Mouse (Mus musculus) heart, embryonic 11.5 days (tissue): ENCODE results near the gene Acap1. TPM values are rescaled to one million over a fixed set of nuclear protein-coding genes. Genes with fewer than 3 reads are reported as not detected.

Experiments
- ATAC-seq: fragments of 200-750 bp; cut with Nextera tagmentation; replicated peaks from 2 replicates; pipeline ENCODE4 v1.8.0; 2017; ENCODE audit warnings: moderate library complexity; ENCODE audit not compliant: insufficient number of reproducible peaks, low FRiP score, low TSS enrichment
- H3K27ac ChIP-seq: fragments of 300-500 bp; sonication (generic); 2 replicates; pipeline ENCODE4 v1.5.1; 2014; ENCODE audit warnings: mild to moderate bottlenecking, low read depth, low read length
- H3K27me3 ChIP-seq: fragments of 300-500 bp; sonication (generic); 2 replicates; pipeline ENCODE4 v1.6.1; 2014; ENCODE audit warnings: mild to moderate bottlenecking, low read length, mixed read lengths; ENCODE audit not compliant: control insufficient read depth, insufficient read depth
- H3K36me3 ChIP-seq: fragments of 300-500 bp; sonication (generic); 2 replicates; pipeline ENCODE4 v1.6.1; 2014; ENCODE audit warnings: mild to moderate bottlenecking, low read length, moderate library complexity, mixed read lengths; ENCODE audit not compliant: control insufficient read depth, insufficient read depth
- H3K4me1 ChIP-seq: fragments of 300-500 bp; sonication (generic); 2 replicates; pipeline ENCODE4 v1.6.1; 2014; ENCODE audit warnings: low read length; ENCODE audit not compliant: control insufficient read depth, insufficient read depth
- H3K4me2 ChIP-seq: fragments of 300-500 bp; sonication (generic); 2 replicates; pipeline ENCODE4 v1.6.1; 2014; ENCODE audit warnings: mild to moderate bottlenecking, moderate library complexity
- H3K4me3 ChIP-seq: fragments of 300-500 bp; sonication (generic); 2 replicates; pipeline ENCODE4 v1.5.1; 2014; ENCODE audit warnings: low read depth, low read length
- H3K9ac ChIP-seq: fragments of 300-500 bp; sonication (generic); 2 replicates; pipeline ENCODE4 v1.6.1; 2014; ENCODE audit warnings: mild to moderate bottlenecking, low read depth, low read length, moderate library complexity
- H3K9me3 ChIP-seq: fragments of 300-500 bp; sonication (generic); replicated peaks from 2 replicates; pipeline ENCODE4 v1.6.1; 2016; ENCODE audit warnings: low read length; ENCODE audit not compliant: control insufficient read depth
- WGBS: fragments of 180-500 bp; shearing (Covaris S2); extraction: QIAGEN DNeasy Blood & Tissue Kit; methylation state at CpG from one replicate; pipeline ENCODE4 v1.1.7; 2014; ENCODE audit not compliant: insufficient replicate concordance; 5-methylcytosine and 5-hydroxymethylcytosine counted together
- polyA plus RNA-seq: library from polyadenylated mRNA; unstranded; fragments of >200 nt; fragmentation: Nextera tagmentation; extraction: Ambion mirVana; gene quantifications from 2 replicates; pipeline ENCODE4 v1.2.1, GENCODE M21; 2014

Gene Acap1
- polyA plus RNA-seq, 1 experiment from 2014 or later: 7.2 TPM

DNA sequence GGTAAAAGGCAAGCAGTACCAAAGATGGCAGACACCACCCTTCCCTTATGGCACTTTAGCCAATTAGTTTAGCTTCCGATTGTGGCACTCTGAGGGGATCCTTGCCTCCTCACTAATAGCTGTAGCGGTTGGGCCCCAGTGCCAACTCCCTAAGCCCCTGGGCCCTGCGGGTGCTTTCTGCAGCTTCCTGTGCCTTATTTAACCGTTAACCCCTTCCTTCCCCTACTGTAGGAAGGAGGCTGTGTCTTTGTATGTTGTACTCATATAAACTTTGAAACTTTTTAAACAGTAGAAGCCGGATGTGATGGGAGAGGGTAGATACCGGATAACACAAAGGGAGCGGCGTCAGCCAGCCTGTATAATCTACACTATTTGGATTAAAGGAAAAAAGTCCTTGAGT lies 44.6 kb downstream of the Acap1 start:
- no peak for ATAC-seq
- Histone ChIP-seq H3K4me3 (no peak overlapping the region), H3K9ac (no peak overlapping the region), H3K4me1 (peaks cover 22% of the 10 kb centered on the region; the same call in 1 of the 2 replicates), H3K9me3 (no peaks in the 10 kb centered on the region), H3K27ac (no peak overlapping the region), H3K4me2 (no peak overlapping the region), H3K27me3 (peaks cover under 1% of the 10 kb centered on the region), H3K36me3 (peaks cover 13% of the 10 kb centered on the region; the same call in 1 of the 2 replicates)
- WGBS: 81% methylated on average over 8 of the region's 8 CpGs

DNA sequence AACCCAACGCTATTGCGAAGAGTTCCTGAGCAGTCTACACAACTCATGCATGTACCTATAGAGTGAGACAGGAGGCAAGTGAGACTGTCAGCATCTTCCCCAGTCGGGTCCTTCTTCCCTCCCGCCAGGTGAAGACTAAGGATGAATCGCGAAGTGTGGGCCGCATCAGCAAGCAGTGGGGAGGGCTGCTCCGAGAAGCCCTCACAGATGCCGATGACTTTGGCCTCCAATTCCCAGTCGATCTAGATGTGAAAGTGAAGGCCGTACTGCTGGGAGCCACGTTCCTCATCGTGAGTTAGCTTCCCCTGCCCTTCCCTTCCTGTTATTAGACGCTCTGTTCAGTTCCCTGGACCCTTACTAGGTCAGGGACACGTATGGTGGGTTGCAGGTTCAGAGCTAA lies 45.5 kb downstream of the Acap1 start:
- peaks cover 18% of the 10 kb centered on the region for H3K4me1 ChIP-seq
- peaks cover 13% of the 10 kb centered on the region; the same call in 1 of the 2 replicates for H3K36me3 ChIP-seq
- H3K27me3 ChIP-seq: no peaks in the 10 kb centered on the region; the same call in 1 of the 2 replicates
- no peak overlapping the region for H3K4me2 ChIP-seq
- ATAC-seq: no peak
- H3K27ac ChIP-seq: no peak overlapping the region
- no peak overlapping the region for H3K4me3 ChIP-seq
- H3K9ac ChIP-seq: no peak overlapping the region
- 93% methylated on average over 15 of the region's 15 CpGs for WGBS
- no peaks in the 10 kb centered on the region for H3K9me3 ChIP-seq

DNA sequence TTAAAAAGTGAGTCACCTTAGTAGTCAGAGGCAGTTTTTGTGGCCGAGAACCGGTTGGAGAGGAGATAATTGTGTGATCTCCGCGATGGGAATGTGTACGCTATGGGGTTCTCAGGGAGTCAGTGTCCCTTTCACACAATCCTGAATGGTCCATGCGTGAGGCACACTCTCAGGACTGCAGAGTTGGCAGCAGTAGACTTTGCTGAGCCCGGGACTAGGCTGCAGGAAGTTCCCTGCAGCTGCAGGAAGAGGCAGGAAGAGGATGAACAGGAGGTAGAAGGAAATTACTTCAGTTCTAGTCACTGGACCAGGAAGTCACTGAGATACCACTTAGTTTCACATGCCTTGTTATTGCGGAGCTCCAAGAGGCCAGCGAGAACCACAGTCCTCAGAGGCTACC lies 46.2 kb downstream of the Acap1 start:
- H3K4me2 ChIP-seq: no peak overlapping the region; the same call in 1 of the 2 replicates

GRCm38 (mm10) chr11:69848021-69848420 lies 47.3 kb downstream of the Acap1 start:
- H3K4me3 ChIP-seq: 0 out of 2 replicates have a peak overlapping the region, but pooled peaks have one; percentile 74
- H3K4me2 ChIP-seq: peak overlapping the region; percentile 89
- 96% methylated on average over 6 of the region's 6 CpGs for WGBS

More for the DNA sequence above, 46.2 kb downstream of the Acap1 start:
- Histone ChIP-seq H3K9me3 (no peaks in the 10 kb centered on the region), H3K27ac (no peak overlapping the region), H3K9ac (no peak overlapping the region), H3K4me3 (no peak overlapping the region), H3K4me1 (peaks cover 15% of the 10 kb centered on the region), H3K36me3 (peaks cover 13% of the 10 kb centered on the region; the same call in 1 of the 2 replicates), H3K27me3 (no peaks in the 10 kb centered on the region)
- 79% methylated on average over 9 of the region's 9 CpGs for WGBS
- ATAC-seq: no peak

DNA sequence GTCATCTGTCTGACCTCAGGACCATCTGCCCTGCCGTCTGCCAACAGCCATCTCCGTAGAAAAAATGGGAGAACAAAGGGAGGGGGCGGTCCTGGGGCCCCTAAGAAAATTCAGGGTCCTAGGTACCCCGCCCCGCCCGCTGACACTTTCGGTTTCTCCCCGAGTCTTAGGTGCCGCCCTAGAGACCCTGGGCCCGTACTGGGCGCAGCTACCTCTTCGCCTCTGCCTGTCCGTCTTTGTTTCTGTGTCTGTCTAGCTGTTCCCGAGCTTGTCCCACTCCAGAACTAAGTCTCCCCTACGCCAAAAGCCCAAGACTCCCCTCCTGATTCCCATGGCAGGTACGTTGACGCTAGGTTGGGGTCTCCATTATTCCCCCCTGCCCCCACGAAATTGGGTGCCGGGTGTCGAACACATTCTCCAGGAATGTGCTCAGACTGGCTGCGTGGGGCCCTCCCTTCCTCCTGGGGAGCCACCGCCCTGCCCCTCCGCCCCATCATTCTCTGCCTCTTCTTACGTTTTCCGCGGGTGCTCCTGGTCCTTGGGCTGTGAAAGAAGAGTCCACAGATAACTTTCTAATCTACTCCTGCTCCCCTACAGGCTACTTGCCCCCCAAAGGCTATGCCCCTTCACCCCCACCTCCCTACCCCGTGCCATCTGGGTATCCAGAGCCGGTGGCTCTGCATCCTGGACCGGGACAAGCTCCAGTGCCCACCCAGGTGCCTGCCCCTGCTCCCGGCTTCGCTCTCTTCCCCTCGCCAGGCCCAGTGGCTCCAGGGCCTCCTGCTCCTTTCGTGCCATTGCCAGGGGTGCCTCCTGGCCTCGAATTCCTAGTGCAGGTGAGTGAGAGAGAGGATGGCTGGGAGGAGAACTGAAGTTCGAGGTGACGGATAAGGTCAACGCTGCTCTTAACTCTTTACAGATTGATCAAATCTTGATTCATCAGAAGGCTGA lies 48.3 kb downstream of the Acap1 start:
- peaks cover 13% of the 10 kb centered on the region; the same call in 1 of the 2 replicates for H3K36me3 ChIP-seq
- H3K9me3 ChIP-seq: no peaks in the 10 kb centered on the region
- H3K27ac ChIP-seq: peak overlapping the region; percentile 90
- WGBS: 12% methylated on average over 37 of the region's 37 CpGs
- H3K27me3 ChIP-seq: no peaks in the 10 kb centered on the region
- H3K9ac ChIP-seq: peak overlapping the region; percentile 92
- peak overlapping the region; percentile 89 for H3K4me2 ChIP-seq
- ATAC-seq: peak; percentile 39
- H3K4me3 ChIP-seq: peak overlapping the region; percentile 74
- peaks cover 15% of the 10 kb centered on the region for H3K4me1 ChIP-seq

More at GRCm38 (mm10) chr11:69848021-69848420, 47.3 kb downstream of the Acap1 start:
- H3K27ac ChIP-seq: no peak overlapping the region
- H3K9me3 ChIP-seq: no peaks in the 10 kb centered on the region
- peaks cover 15% of the 10 kb centered on the region for H3K4me1 ChIP-seq
- H3K9ac ChIP-seq: no peak overlapping the region
- ATAC-seq: no peak
- no peaks in the 10 kb centered on the region for H3K27me3 ChIP-seq
- peaks cover 13% of the 10 kb centered on the region; the same call in 1 of the 2 replicates for H3K36me3 ChIP-seq

DNA sequence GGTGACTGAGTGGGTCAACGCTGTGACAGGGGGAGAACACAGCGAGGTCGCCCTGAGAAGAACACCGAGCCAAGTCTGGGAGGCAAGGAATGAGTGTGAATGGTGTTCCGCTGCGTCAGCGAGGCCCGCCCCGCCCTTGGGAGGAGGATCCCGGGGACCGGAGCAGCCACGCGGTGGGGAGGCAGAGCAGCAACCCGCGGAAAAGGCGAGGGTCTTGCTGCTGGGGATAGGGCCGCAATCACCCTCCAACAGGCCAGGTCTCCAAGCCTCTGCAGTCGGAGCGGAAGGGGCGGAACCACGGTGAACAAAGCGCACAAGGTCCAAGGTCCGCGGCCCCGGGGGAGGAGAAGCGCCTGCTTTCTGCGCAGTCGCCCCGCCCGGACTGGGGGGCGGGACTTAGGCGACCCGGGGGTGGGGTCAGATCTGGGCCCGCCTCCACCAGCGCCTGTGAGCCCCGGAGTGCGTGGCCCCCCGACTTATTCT lies 49.1 kb downstream of the Acap1 start, which contains the start of gene Plscr3:
Plscr3 (plus strand) TSS at position 179 of the 483 bp plus-strand sequence.
- Histone ChIP-seq H3K4me3 (peak within 1 kb of the TSS; percentile 74), H3K9ac (peak within 1 kb of the TSS; percentile 92), H3K4me1 (peaks cover 15% of the 10 kb centered on the region), H3K9me3 (no peaks in the 10 kb centered on the region), H3K4me2 (peak within 1 kb of the TSS; percentile 89), H3K27ac (peak within 1 kb of the TSS; percentile 90), H3K36me3 (peaks cover 11% of the 10 kb centered on the region; the same call in 1 of the 2 replicates), H3K27me3 (no peaks in the 10 kb centered on the region)
- under 1% methylated on average over 36 of the region's 38 CpGs for WGBS
- ATAC-seq: peak; percentile 91

- Histone ChIP-seq H3K9ac (peak overlapping the region; percentile 85), H3K4me2 (peak overlapping the region; percentile 91), H3K4me1 (peaks cover 28% of the 10 kb centered on the region), H3K36me3 (no peaks in the 10 kb centered on the region), H3K27me3 (peaks cover 34% of the 10 kb centered on the region), H3K4me3 (peak overlapping the region; percentile 70), H3K9me3 (no peaks in the 10 kb centered on the region), H3K27ac (peak overlapping the region; percentile 85)
- ATAC-seq: no peak
- 1% methylated on average over 7 of the region's 7 CpGs for WGBS
Measured at GRCm38 (mm10) chr11:69838714-69839104, 56.6 kb downstream of the Acap1 start.

DNA sequence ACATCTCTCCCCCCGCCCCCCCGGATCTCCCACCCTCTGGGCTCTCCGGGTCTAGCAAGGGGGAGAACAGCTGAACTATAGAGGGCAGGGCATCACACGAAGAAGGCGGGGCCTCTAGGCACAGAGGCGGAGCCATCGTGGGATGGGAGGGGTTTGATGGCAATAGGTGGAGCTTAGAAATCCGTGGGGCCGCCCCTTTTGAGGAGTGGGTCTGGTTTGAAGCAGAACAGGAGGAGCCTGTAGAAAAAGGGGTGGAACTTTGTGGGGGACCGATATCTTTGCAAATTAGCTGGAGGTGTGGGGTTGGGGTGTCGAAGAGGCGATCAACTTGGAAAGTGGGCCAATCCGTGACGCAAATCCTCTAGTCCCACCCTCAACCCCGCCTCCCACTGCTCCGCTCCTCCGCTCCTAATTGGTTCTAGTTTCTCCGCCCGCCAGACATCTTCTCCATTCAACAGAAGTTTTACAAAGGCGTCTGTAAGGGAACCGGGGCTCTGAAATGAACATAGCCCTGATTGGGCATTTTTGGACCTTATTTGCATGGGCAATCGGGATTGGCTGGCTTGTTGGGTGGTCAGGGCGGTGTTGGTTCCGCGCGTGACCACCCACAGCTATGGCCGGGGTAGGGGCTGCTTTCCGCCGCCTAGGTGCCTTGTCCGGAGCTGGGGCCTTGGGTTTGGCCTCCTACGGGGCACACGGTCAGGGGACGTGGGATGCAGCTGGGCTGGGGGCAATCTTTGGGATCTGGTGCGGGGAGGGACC lies 57.2 kb downstream of the Acap1 start, which contains the start of gene Tmem256:
Tmem256 (plus strand) TSS at position 563 of the 762 bp plus-strand sequence.
- ATAC-seq: peak; percentile 88
- peak within 1 kb of the TSS; percentile 91 for H3K4me2 ChIP-seq
- peaks cover 33% of the 10 kb centered on the region for H3K4me1 ChIP-seq
- H3K4me3 ChIP-seq: peak within 1 kb of the TSS; percentile 70
- H3K36me3 ChIP-seq: no peaks in the 10 kb centered on the region
- H3K27me3 ChIP-seq: peaks cover 40% of the 10 kb centered on the region
- H3K27ac ChIP-seq: peak within 1 kb of the TSS; percentile 85
- WGBS: under 1% methylated on average over 34 of the region's 34 CpGs
- H3K9ac ChIP-seq: peak within 1 kb of the TSS; percentile 85
- no peaks in the 10 kb centered on the region for H3K9me3 ChIP-seq
